Mouse (Mus musculus) forebrain, postnatal 0 days (tissue): ENCODE data around the gene Ndufb5. TPM values are rescaled to one million over a fixed set of nuclear protein-coding genes. Genes with fewer than 3 reads are reported as not detected.
A peak's percentile ranks its signal among the peaks of the same experiment; 100 is the strongest.
"Not testable (repeated sequence)": the region's sequence is repeated elsewhere in the genome, so short reads cannot be mapped to it uniquely, and the experiment has no call there.

ENCODE experiments used
- ATAC-seq: fragments of 200-750 bp; cut with Nextera tagmentation; 2 replicates; pipeline ENCODE4 v1.8.0; 2017; ENCODE audit warnings: mild to moderate bottlenecking, moderate library complexity
- DNase-seq: peaks from one replicate; pipeline ENCODE4 v3.0.0-alpha.2; 2015
- H3K27ac ChIP-seq: fragments of 300-500 bp; sonication (generic); 2 replicates; pipeline ENCODE4 v1.5.1; 2014; ENCODE audit warnings: low read depth, mild to moderate bottlenecking, antibody characterized with exemption, low read length, moderate library complexity, mixed read lengths
- H3K27me3 ChIP-seq: fragments of 300-500 bp; sonication (generic); 2 replicates; pipeline ENCODE4 v1.6.1; 2014; ENCODE audit warnings: mild to moderate bottlenecking, low read length, mixed read lengths; ENCODE audit not compliant: insufficient read depth
- H3K36me3 ChIP-seq: fragments of 300-500 bp; sonication (generic); 2 replicates; pipeline ENCODE4 v1.6.1; 2014; ENCODE audit warnings: mild to moderate bottlenecking, moderate library complexity; ENCODE audit not compliant: insufficient read depth
- H3K4me1 ChIP-seq: fragments of 300-500 bp; sonication (generic); 2 replicates; pipeline ENCODE4 v1.6.1; 2014; ENCODE audit warnings: antibody characterized with exemption; ENCODE audit not compliant: insufficient read depth
- H3K4me2 ChIP-seq: fragments of 300-500 bp; sonication (generic); 2 replicates; pipeline ENCODE4 v1.6.1; 2014; ENCODE audit warnings: low read depth, mild to moderate bottlenecking, moderate library complexity
- H3K4me3 ChIP-seq: fragments of 300-500 bp; sonication (generic); 2 replicates; pipeline ENCODE4 v1.5.1; 2014; ENCODE audit warnings: low read depth, low read length, mixed read lengths
- H3K9ac ChIP-seq: fragments of 300-500 bp; sonication (generic); 2 replicates; pipeline ENCODE4 v1.6.1; 2014; ENCODE audit warnings: mild to moderate bottlenecking
- H3K9me3 ChIP-seq: fragments of 300-500 bp; sonication (generic); 2 replicates; pipeline ENCODE4 v1.6.1; 2016; ENCODE audit warnings: low read length
- CTCF ChIP-seq: sonication (generic); IDR thresholded peaks from 2 replicates; pipeline ENCODE4 v1.5.1; 2016; ENCODE audit warnings: antibody characterized with exemption, control low read depth, low read depth
- WGBS: fragments of 180-500 bp; shearing (Covaris S2); extraction: QIAGEN DNeasy Blood & Tissue Kit; methylation state at CpG from one replicate; pipeline ENCODE4 v1.1.7; 2014; 5-methylcytosine and 5-hydroxymethylcytosine counted together
- polyA plus RNA-seq: library from polyadenylated mRNA; unstranded; fragments of >200 nt; fragmentation: Nextera tagmentation; extraction: Ambion mirVana; gene quantifications from 2 replicates; pipeline ENCODE4 v1.2.1, GENCODE M21; 2015
- total RNA-seq: library from RNA; depleted of rRNA; stranded (reverse); fragments of >200 nt; gene quantifications from 2 replicates; pipeline ENCODE4 v1.2.3, GENCODE M21; 2014

The Ndufb5 gene
- total and polyA plus RNA-seq, 2 experiments from 2014 or later, result 338 to 418 TPM

GRCm38 (mm10) chr3:32727861-32728260 is 8.9 kb upstream of the Ndufb5 start:
- Histone ChIP-seq H3K27me3 (no peaks in the 10 kb centered on the region), H3K9me3 (no peaks in the 10 kb centered on the region), H3K4me2 (no peak overlapping the region), H3K4me1 (no peaks in the 10 kb centered on the region), H3K27ac (no peak overlapping the region), H3K9ac (no peak overlapping the region), H3K4me3 (no peak overlapping the region), H3K36me3 (peaks cover 84% of the 10 kb centered on the region)
- 83% methylated on average over 4 of the region's 4 CpGs for WGBS
- ATAC-seq, result no peak
- DNase-seq, result no peak
- TF ChIP-seq CTCF, result no peak

- Histone ChIP-seq H3K27me3 (no peaks in the 10 kb centered on the region), H3K36me3 (peaks cover 12% of the 10 kb centered on the region), H3K9me3 (no peaks in the 10 kb centered on the region), H3K4me1 (0 out of 2 replicates have a peak, but pooled peaks cover 9% of the 10 kb centered on the region), H3K9ac (peak within 1 kb of the TSS; percentile 81), H3K4me3 (peak within 1 kb of the TSS; percentile 80), H3K27ac (peak within 1 kb of the TSS; percentile 94), H3K4me2 (peak within 1 kb of the TSS; percentile 84)
- DNase-seq (no peak), ATAC-seq (peak; percentile 38)
- no peak for TF ChIP-seq CTCF
- WGBS, result 2% methylated on average over 31 of the region's 31 CpGs
Observed at GRCm38 (mm10) chr3:32737172-32737655, 424 bp downstream of the Ndufb5 start, which contains the start of gene Mrpl47. Mrpl47 (minus strand) TSS chr3:32737605.

GRCm38 (mm10) chr3:32738549-32738948 is 1.8 kb downstream of the Ndufb5 start:
- DNase-seq (no peak), ATAC-seq (no peak)
- no peak overlapping the region for H3K4me3 ChIP-seq
- peaks cover 4% of the 10 kb centered on the region; the same call in 1 of the 2 replicates for H3K36me3 ChIP-seq
- no peak overlapping the region for H3K9ac ChIP-seq
- 0 out of 2 replicates have a peak, but pooled peaks cover 9% of the 10 kb centered on the region for H3K4me1 ChIP-seq
- no peaks in the 10 kb centered on the region for H3K27me3 ChIP-seq
- TF ChIP-seq CTCF, result no peak
- no peak overlapping the region for H3K27ac ChIP-seq
- no peaks in the 10 kb centered on the region for H3K9me3 ChIP-seq
- H3K4me2 ChIP-seq, result no peak overlapping the region
- whole genome bisulfite sequencing, result 96% methylated on average over 5 of the region's 5 CpGs

GRCm38 (mm10) chr3:32742276-32742780 is 5.5 kb downstream of the Ndufb5 start:
- DNase-seq (no peak), ATAC-seq (no peak)
- H3K9me3 ChIP-seq, result no peaks in the 10 kb centered on the region
- no peaks in the 10 kb centered on the region for H3K27me3 ChIP-seq
- H3K27ac ChIP-seq, result no peak overlapping the region
- H3K9ac ChIP-seq, result no peak overlapping the region
- no peak overlapping the region for H3K4me3 ChIP-seq
- H3K4me2 ChIP-seq, result no peak overlapping the region
- WGBS, result 95% methylated on average over 2 of the region's 2 CpGs
- no peak for TF ChIP-seq CTCF
- H3K36me3 ChIP-seq, result peaks cover 15% of the 10 kb centered on the region
- H3K4me1 ChIP-seq, result 0 out of 2 replicates have a peak, but pooled peaks cover 9% of the 10 kb centered on the region

GRCm38 (mm10) chr3:32745001-32745400 is 8.2 kb downstream of the Ndufb5 start:
- DNase-seq (no peak), ATAC-seq (no peak)
- Histone ChIP-seq H3K9ac (no peak overlapping the region), H3K4me1 (no peaks in the 10 kb centered on the region), H3K4me3 (no peak overlapping the region), H3K36me3 (peaks cover 32% of the 10 kb centered on the region), H3K9me3 (no peaks in the 10 kb centered on the region), H3K4me2 (no peak overlapping the region), H3K27ac (no peak overlapping the region), H3K27me3 (no peaks in the 10 kb centered on the region)
- no peak for TF ChIP-seq CTCF
- WGBS, result 93% methylated on average over 6 of the region's 6 CpGs

GRCm38 (mm10) chr3:32745426-32745825 is 8.6 kb downstream of the Ndufb5 start:
- not testable (repeated sequence) for H3K9ac ChIP-seq, H3K27ac ChIP-seq, DNase-seq, H3K9me3 ChIP-seq, ATAC-seq, H3K4me2 ChIP-seq, H3K4me3 ChIP-seq, H3K4me1 ChIP-seq, H3K27me3 ChIP-seq
- H3K36me3 ChIP-seq, result peaks cover 36% of the 10 kb centered on the region

- DNase-seq (no peak), ATAC-seq (no peak)
- Histone ChIP-seq H3K4me2 (no peak overlapping the region), H3K27me3 (no peaks in the 10 kb centered on the region), H3K36me3 (peaks cover 59% of the 10 kb centered on the region), H3K27ac (no peak overlapping the region), H3K9ac (no peak overlapping the region), H3K4me3 (no peak overlapping the region), H3K4me1 (no peaks in the 10 kb centered on the region), H3K9me3 (no peaks in the 10 kb centered on the region)
- no peak for TF ChIP-seq CTCF
- 87% methylated on average over 9 of the region's 9 CpGs for WGBS
Observed at GRCm38 (mm10) chr3:32748384-32748783, 11.6 kb downstream of the Ndufb5 start.
